Mouse (Mus musculus): Measurements from ENCODE around the gene Ccnb1ip1. TPM values are rescaled to one million over a fixed set of nuclear protein-coding genes. Genes with fewer than 3 reads are reported as not detected.

Gene Ccnb1ip1
- total and polyA plus RNA-seq, 3 experiments = 23.3 to 27.6 TPM; not detected in 1

- Histone ChIP-seq H3K4me1 (ENCODE audit: control insufficient read depth in 1 of 2, insufficient read depth in 2 of 2, low read length in 2 of 2) (no peaks in the 10 kb centered on the region), H3K36me3 (ENCODE audit: control insufficient read depth in 1 of 2, insufficient read depth in 2 of 2, low read length in 2 of 2) (no peaks in the 10 kb centered on the region), H3K27me3 (ENCODE audit: control insufficient read depth in 1 of 2, insufficient read depth in 2 of 2, low read length in 2 of 2) (no peaks in the 10 kb centered on the region), H3K4me3 (ENCODE audit: control insufficient read depth in 1 of 2, insufficient read depth in 1 of 2, low read depth in 2 of 2, low read length in 2 of 2) (no peak overlapping the region), H3K9ac (ENCODE audit: control insufficient read depth, low read depth, low read length, poor library complexity, severe bottlenecking) (no peak overlapping the region), H3K9me3 (replicated peaks; ENCODE audit: insufficient read depth, low read length) (no peaks in the 10 kb centered on the region), H3K79me2 (ENCODE audit: control insufficient read depth, insufficient read depth, low read length, poor library complexity) (no peaks in the 10 kb centered on the region), H3K27ac (ENCODE audit: control insufficient read depth, low read depth, low read length) (no peak overlapping the region)
- TF ChIP-seq NRF1 (IDR thresholded peaks at IDR 0.05; ENCODE audit: insufficient read depth, low read depth, low read length, poor library complexity, severe bottlenecking) = no peak
- TF ChIP-seq NELFE (IDR thresholded peaks at IDR 0.05; ENCODE audit: low read depth, low read length) = no peak
- no peak for TF ChIP-seq GABPA (IDR thresholded peaks at IDR 0.05; ENCODE audit: low read depth, low read length)
- TF ChIP-seq CTCF (IDR thresholded peaks at IDR 0.05 in 2 of 3, conservative IDR thresholded peaks at IDR 0.05 in 1 of 3; ENCODE audit: control insufficient read depth in 1 of 3, insufficient read depth in 1 of 3, low read depth in 2 of 3, low read length in 3 of 3, poor library complexity in 1 of 3, severe bottlenecking in 1 of 3) = no peak
- TF ChIP-seq MYB (IDR thresholded peaks at IDR 0.05; ENCODE audit: low read depth, low read length) = no peak
- DNase-seq (ENCODE audit: low read depth, low spot score) = no peak
Observed at GRCm38 (mm10) chr14:50855788-50856187, 48.3 kb upstream of the Ccnb1ip1 start.

DNA sequence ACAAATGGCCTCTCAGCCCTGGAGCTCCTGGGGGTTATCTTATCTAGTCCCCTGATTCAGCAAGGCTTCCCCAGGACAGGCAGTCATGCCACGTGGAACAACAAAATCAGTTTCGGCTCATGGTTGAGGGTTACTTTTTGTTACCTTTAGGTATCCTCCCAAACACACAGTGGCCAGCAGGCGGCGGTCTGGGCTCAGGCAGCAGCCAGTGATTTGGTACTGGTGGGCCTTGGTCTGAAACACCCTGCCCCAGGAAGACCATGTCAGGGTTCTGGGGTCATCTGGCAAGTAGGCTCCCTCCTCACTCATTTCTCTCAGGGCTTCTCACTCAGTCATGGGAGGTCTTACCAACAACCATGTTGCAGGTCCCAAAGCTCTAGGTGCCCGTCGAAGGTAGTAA lies 29.7 kb upstream of the Ccnb1ip1 start:
- Histone ChIP-seq H3K4me3 (ENCODE audit: control insufficient read depth in 1 of 2, insufficient read depth in 1 of 2, low read depth in 2 of 2, low read length in 2 of 2) (no peak overlapping the region), H3K27me3 (ENCODE audit: control insufficient read depth in 1 of 2, insufficient read depth in 2 of 2, low read length in 2 of 2) (no peaks in the 10 kb centered on the region), H3K9me3 (replicated peaks; ENCODE audit: insufficient read depth, low read length) (no peaks in the 10 kb centered on the region), H3K4me1 (ENCODE audit: control insufficient read depth in 1 of 2, insufficient read depth in 2 of 2, low read length in 2 of 2) (no peaks in the 10 kb centered on the region), H3K9ac (ENCODE audit: control insufficient read depth, low read depth, low read length, poor library complexity, severe bottlenecking) (no peak overlapping the region), H3K36me3 (ENCODE audit: control insufficient read depth in 1 of 2, insufficient read depth in 2 of 2, low read length in 2 of 2) (no peaks in the 10 kb centered on the region), H3K79me2 (ENCODE audit: control insufficient read depth, insufficient read depth, low read length, poor library complexity) (no peaks in the 10 kb centered on the region), H3K27ac (ENCODE audit: control insufficient read depth, low read depth, low read length) (no peak overlapping the region)
- TF ChIP-seq SMC3 (IDR thresholded peaks at IDR 0.05; ENCODE audit: low read depth, low read length) = peak; percentile 60
- no peak for TF ChIP-seq ELF1 (IDR thresholded peaks at IDR 0.05; ENCODE audit: low read depth, low read length)
- no peak for TF ChIP-seq NRF1 (IDR thresholded peaks at IDR 0.05; ENCODE audit: insufficient read depth, low read depth, low read length, poor library complexity, severe bottlenecking)
- peak; percentile 11; the same call in 1 of the 2 replicates for TF ChIP-seq ZC3H11A (IDR thresholded peaks at IDR 0.05; ENCODE audit: low read depth, low read length)
- TF ChIP-seq MAFK (IDR thresholded peaks at IDR 0.05; ENCODE audit: borderline replicate concordance, low read depth, low read length) = no peak
- no peak for TF ChIP-seq ETS1 (IDR thresholded peaks at IDR 0.05; ENCODE audit: low read depth, low read length)
- no peak for TF ChIP-seq SIN3A (IDR thresholded peaks at IDR 0.05; ENCODE audit: low read length)
- TF ChIP-seq NELFE (IDR thresholded peaks at IDR 0.05; ENCODE audit: low read depth, low read length) = no peak
- TF ChIP-seq POLR2AphosphoS2 (IDR thresholded peaks at IDR 0.05; ENCODE audit: low read length) = no peak
- peak in 2 of 3 experiments; percentile 45 to 47; a peak in 4 of 6 replicates for TF ChIP-seq CTCF (IDR thresholded peaks at IDR 0.05 in 2 of 3, conservative IDR thresholded peaks at IDR 0.05 in 1 of 3; ENCODE audit: control insufficient read depth in 1 of 3, insufficient read depth in 1 of 3, low read depth in 2 of 3, low read length in 3 of 3, poor library complexity in 1 of 3, severe bottlenecking in 1 of 3)
- TF ChIP-seq TAL1 (IDR thresholded peaks at IDR 0.05; ENCODE audit: low read length) = no peak
- TF ChIP-seq MAX (IDR thresholded peaks at IDR 0.05; ENCODE audit: low read length) = no peak
- TF ChIP-seq RAD21 (IDR thresholded peaks at IDR 0.05; ENCODE audit: low read depth, low read length) = peak; percentile 41
- no peak for TF ChIP-seq TBP (IDR thresholded peaks at IDR 0.05; ENCODE audit: low read depth, low read length)
- no peak for TF ChIP-seq USF1 (IDR thresholded peaks at IDR 0.05; ENCODE audit: low read depth, low read length)
- no peak for TF ChIP-seq CHD1 (IDR thresholded peaks at IDR 0.05; ENCODE audit: low read depth, low read length)
- TF ChIP-seq MXI1 (IDR thresholded peaks at IDR 0.05; ENCODE audit: low read depth, low read length) = no peak
- no peak for TF ChIP-seq MEF2A (IDR thresholded peaks at IDR 0.05; ENCODE audit: extremely low read depth, insufficient replicate concordance, low read depth, low read length, poor library complexity, severe bottlenecking)
- TF ChIP-seq E2F4 (IDR thresholded peaks at IDR 0.05; ENCODE audit: borderline replicate concordance, low read depth, low read length) = no peak
- TF ChIP-seq UBTF (IDR thresholded peaks at IDR 0.05; ENCODE audit: borderline replicate concordance, insufficient read depth, low read depth, low read length) = no peak
- no peak for DNase-seq (ENCODE audit: low read depth, low spot score)

All from MEL (cell line).